Mouse (Mus musculus): ENCODE measurements around the gene Retreg1. TPM values are rescaled to one million over a fixed set of nuclear protein-coding genes. Genes with fewer than 3 reads are reported as not detected.

Gene Retreg1
- polyA plus RNA-seq (2017; shearing (Covaris generic)), result 45.3 TPM

GRCm38 (mm10) chr15:25843086-25843991 is at the start of gene Retreg1:
TSS of gene Retreg1 (plus strand) at chr15:25843180.

GRCm38 (mm10) chr15:25984067-25984733 is 141.2 kb downstream of the Retreg1 start, which contains the start of gene Zfp622:
TSS of gene Zfp622 (plus strand) at chr15:25984366.

Other genes with a start within 250 kb of the Retreg1 start
- gene Myo10, start 220.7 kb upstream of the Retreg1 start, polyA plus RNA-seq (2017; shearing (Covaris generic)), result 2.2 TPM
- 125 TPM for gene Zfp622, start 141.2 kb downstream of the Retreg1 start, polyA plus RNA-seq (2017; shearing (Covaris generic))